Mouse (Mus musculus): ENCODE results near the gene Alcam. TPM values are rescaled to one million over a fixed set of nuclear protein-coding genes. Genes with fewer than 3 reads are reported as not detected.

Gene Alcam
- total and polyA plus RNA-seq, 2 experiments: 8.7 to 52.0 TPM

DNA sequence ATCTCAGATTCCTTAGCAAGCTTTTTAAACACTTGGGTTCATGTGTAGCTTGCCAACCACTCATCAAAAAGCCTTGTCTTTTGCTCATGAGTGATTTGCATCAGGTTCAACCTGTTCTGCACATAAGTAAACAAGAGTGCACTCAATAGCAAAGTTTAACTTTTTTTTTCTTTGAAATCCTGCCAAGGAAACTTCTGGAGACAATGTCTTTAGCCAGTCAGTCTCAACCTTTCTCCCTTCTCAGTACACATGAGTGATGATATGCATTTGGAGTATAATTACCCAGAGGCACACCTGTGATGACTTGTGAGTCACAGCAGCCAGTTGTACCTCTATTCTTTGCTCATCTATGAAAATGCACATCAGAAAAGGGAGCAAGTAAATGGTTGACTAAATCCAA is 18.2 kb upstream of the Alcam start:
- Histone ChIP-seq H3K4me1 (ENCODE audit: control insufficient read depth, insufficient read depth, low read length) (no peaks in the 10 kb centered on the region), H3K27ac (replicated peaks; ENCODE audit: insufficient read depth, low read depth, low read length) (no peak overlapping the region), H3K9ac (ENCODE audit: low read depth, low read length) (no peak overlapping the region), H3K27me3 (ENCODE audit: control insufficient read depth, insufficient read depth, low read length) (no peaks in the 10 kb centered on the region), H3K4me3 (ENCODE audit: insufficient read depth, low read depth, low read length) (no peak overlapping the region), H3K79me2 (ENCODE audit: control insufficient read depth, insufficient read depth, low read length) (no peaks in the 10 kb centered on the region), H3K36me3 (ENCODE audit: control insufficient read depth, insufficient read depth, low read length) (no peaks in the 10 kb centered on the region)
- peak; percentile 22 for DNase-seq (ENCODE audit: extremely low read depth, low read depth, low spot score)
- TF ChIP-seq CTCF (IDR thresholded peaks at IDR 0.05; ENCODE audit: low read depth, low read length) (no peak), POLR2A (IDR thresholded peaks at IDR 0.05; ENCODE audit: extremely low read depth, insufficient read depth, low read length) (no peak)

- TF ChIP-seq CTCF (IDR thresholded peaks at IDR 0.05; ENCODE audit: low read depth, low read length): no peak
- no peak for TF ChIP-seq POLR2A (IDR thresholded peaks at IDR 0.05; ENCODE audit: extremely low read depth, insufficient read depth, low read length)
- H3K4me1 ChIP-seq (ENCODE audit: control insufficient read depth, insufficient read depth, low read length): no peaks in the 10 kb centered on the region
- no peaks in the 10 kb centered on the region for H3K36me3 ChIP-seq (ENCODE audit: control insufficient read depth, insufficient read depth, low read length)
- H3K27me3 ChIP-seq (ENCODE audit: control insufficient read depth, insufficient read depth, low read length): no peaks in the 10 kb centered on the region
- DNase-seq (ENCODE audit: extremely low read depth, low read depth, low spot score): no peak
- no peak overlapping the region for H3K9ac ChIP-seq (ENCODE audit: low read depth, low read length)
- no peaks in the 10 kb centered on the region for H3K79me2 ChIP-seq (ENCODE audit: control insufficient read depth, insufficient read depth, low read length)
- H3K27ac ChIP-seq (replicated peaks; ENCODE audit: insufficient read depth, low read depth, low read length): no peak overlapping the region
- no peak overlapping the region for H3K4me3 ChIP-seq (ENCODE audit: insufficient read depth, low read depth, low read length)
- WGBS: 79% methylated on average over 2 of the region's 2 CpGs
These were observed 17.0 kb upstream of the Alcam start for GRCm38 (mm10) chr16:52470881-52471280.

- Histone ChIP-seq H3K27ac (replicated peaks; ENCODE audit: insufficient read depth, low read depth, low read length) (no peak overlapping the region), H3K4me1 (ENCODE audit: control insufficient read depth, insufficient read depth, low read length) (no peaks in the 10 kb centered on the region), H3K9ac (ENCODE audit: low read depth, low read length) (no peak overlapping the region), H3K27me3 (ENCODE audit: control insufficient read depth, insufficient read depth, low read length) (no peaks in the 10 kb centered on the region), H3K4me3 (ENCODE audit: insufficient read depth, low read depth, low read length) (no peak overlapping the region), H3K36me3 (ENCODE audit: control insufficient read depth, insufficient read depth, low read length) (no peaks in the 10 kb centered on the region), H3K79me2 (ENCODE audit: control insufficient read depth, insufficient read depth, low read length) (no peaks in the 10 kb centered on the region)
- 81% methylated on average over 3 of the region's 3 CpGs for WGBS
- TF ChIP-seq CTCF (IDR thresholded peaks at IDR 0.05; ENCODE audit: low read depth, low read length) (no peak), POLR2A (IDR thresholded peaks at IDR 0.05; ENCODE audit: extremely low read depth, insufficient read depth, low read length) (no peak)
- DNase-seq (ENCODE audit: extremely low read depth, low read depth, low spot score): no peak
These were observed 16.4 kb upstream of the Alcam start for GRCm38 (mm10) chr16:52470226-52470625.

DNA sequence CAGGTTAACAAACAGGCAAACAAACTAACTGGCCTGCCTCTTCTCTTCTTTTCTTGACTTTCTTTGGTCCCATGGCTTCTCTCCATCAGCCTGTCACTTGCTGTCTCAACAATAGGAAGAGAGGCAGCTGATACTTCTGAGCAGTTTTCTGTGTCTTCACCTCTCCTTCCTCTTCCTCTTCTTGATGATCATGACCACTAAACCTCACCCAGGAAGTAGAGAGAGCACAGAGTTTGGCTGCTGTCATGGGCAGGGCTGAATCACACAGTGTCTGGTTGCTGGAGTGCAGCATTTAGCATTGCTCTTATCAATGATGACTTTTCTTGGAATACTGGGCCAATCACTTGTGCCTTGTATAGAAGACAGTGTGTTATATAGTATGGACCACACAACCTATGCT is 14.6 kb upstream of the Alcam start:
- TF ChIP-seq CTCF (IDR thresholded peaks at IDR 0.05; ENCODE audit: low read depth, low read length) (no peak), POLR2A (IDR thresholded peaks at IDR 0.05; ENCODE audit: extremely low read depth, insufficient read depth, low read length) (no peak)
- H3K9ac ChIP-seq (ENCODE audit: low read depth, low read length): no peak overlapping the region
- H3K79me2 ChIP-seq (ENCODE audit: control insufficient read depth, insufficient read depth, low read length): no peaks in the 10 kb centered on the region
- H3K27ac ChIP-seq (replicated peaks; ENCODE audit: insufficient read depth, low read depth, low read length): no peak overlapping the region
- H3K27me3 ChIP-seq (ENCODE audit: control insufficient read depth, insufficient read depth, low read length): no peaks in the 10 kb centered on the region
- H3K36me3 ChIP-seq (ENCODE audit: control insufficient read depth, insufficient read depth, low read length): no peaks in the 10 kb centered on the region
- H3K4me1 ChIP-seq (ENCODE audit: control insufficient read depth, insufficient read depth, low read length): no peaks in the 10 kb centered on the region
- H3K4me3 ChIP-seq (ENCODE audit: insufficient read depth, low read depth, low read length): no peak overlapping the region
- no peak for DNase-seq (ENCODE audit: extremely low read depth, low read depth, low spot score)

DNA sequence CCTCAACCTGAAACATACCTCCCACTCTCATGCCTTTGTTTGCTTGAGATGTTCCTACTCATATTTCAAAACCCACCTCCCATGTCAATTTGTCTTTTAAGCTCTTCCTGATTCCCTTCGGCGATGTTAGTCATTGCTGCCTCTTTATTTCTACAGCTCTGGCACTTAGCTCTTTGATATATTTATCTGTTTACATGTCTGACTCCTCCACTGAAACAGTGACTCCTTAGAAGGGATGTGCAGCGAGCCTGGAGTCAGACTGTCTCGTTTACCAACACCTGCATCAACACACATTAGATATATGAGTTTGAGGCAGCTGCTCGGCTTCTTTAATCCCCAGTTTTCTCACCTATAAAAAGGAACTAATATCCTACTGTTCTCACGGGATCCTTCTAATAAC is 12.9 kb upstream of the Alcam start:
- no peak for DNase-seq (ENCODE audit: extremely low read depth, low read depth, low spot score)
- no peak overlapping the region for H3K4me3 ChIP-seq (ENCODE audit: insufficient read depth, low read depth, low read length)
- no peaks in the 10 kb centered on the region for H3K36me3 ChIP-seq (ENCODE audit: control insufficient read depth, insufficient read depth, low read length)
- H3K9ac ChIP-seq (ENCODE audit: low read depth, low read length): no peak overlapping the region
- no peak overlapping the region for H3K27ac ChIP-seq (replicated peaks; ENCODE audit: insufficient read depth, low read depth, low read length)
- no peaks in the 10 kb centered on the region for H3K4me1 ChIP-seq (ENCODE audit: control insufficient read depth, insufficient read depth, low read length)
- H3K27me3 ChIP-seq (ENCODE audit: control insufficient read depth, insufficient read depth, low read length): no peaks in the 10 kb centered on the region
- WGBS: 78% methylated on average over 6 of the region's 6 CpGs
- no peaks in the 10 kb centered on the region for H3K79me2 ChIP-seq (ENCODE audit: control insufficient read depth, insufficient read depth, low read length)
- no peak for TF ChIP-seq POLR2A (IDR thresholded peaks at IDR 0.05; ENCODE audit: extremely low read depth, insufficient read depth, low read length)
- no peak for TF ChIP-seq CTCF (IDR thresholded peaks at IDR 0.05; ENCODE audit: low read depth, low read length)

DNA sequence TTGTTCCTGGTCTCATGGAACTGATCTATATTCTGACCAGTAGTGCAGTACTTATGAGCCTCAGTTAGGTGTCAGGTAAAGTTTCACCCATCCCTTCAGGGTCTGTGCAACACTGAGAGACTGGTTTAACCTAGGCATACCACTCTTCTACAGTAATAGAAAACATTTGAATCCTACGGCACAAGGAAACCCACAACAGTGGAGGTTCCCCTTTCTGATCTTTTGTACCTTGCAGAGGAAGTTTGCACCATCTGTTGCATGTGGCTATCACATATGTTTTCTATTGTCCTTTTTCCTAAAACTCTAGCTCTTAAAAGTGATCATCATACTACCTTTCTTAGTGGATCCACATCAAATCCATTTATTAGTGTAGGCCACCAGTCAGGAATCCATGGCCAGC is 10.7 kb upstream of the Alcam start:
- H3K27me3 ChIP-seq (ENCODE audit: control insufficient read depth, insufficient read depth, low read length): no peaks in the 10 kb centered on the region
- no peaks in the 10 kb centered on the region for H3K79me2 ChIP-seq (ENCODE audit: control insufficient read depth, insufficient read depth, low read length)
- no peaks in the 10 kb centered on the region for H3K4me1 ChIP-seq (ENCODE audit: control insufficient read depth, insufficient read depth, low read length)
- TF ChIP-seq CTCF (IDR thresholded peaks at IDR 0.05; ENCODE audit: low read depth, low read length) (no peak), POLR2A (IDR thresholded peaks at IDR 0.05; ENCODE audit: extremely low read depth, insufficient read depth, low read length) (no peak)
- H3K27ac ChIP-seq (replicated peaks; ENCODE audit: insufficient read depth, low read depth, low read length): no peak overlapping the region
- no peaks in the 10 kb centered on the region for H3K36me3 ChIP-seq (ENCODE audit: control insufficient read depth, insufficient read depth, low read length)
- no peak overlapping the region for H3K9ac ChIP-seq (ENCODE audit: low read depth, low read length)
- H3K4me3 ChIP-seq (ENCODE audit: insufficient read depth, low read depth, low read length): no peak overlapping the region
- WGBS: 86% methylated on average over 1 of the region's 1 CpGs
- no peak for DNase-seq (ENCODE audit: extremely low read depth, low read depth, low spot score)

Measured in liver, adult 2 months (tissue).